In genomic region chr6:146340951-146341350, GRCm38 (mm10) we compare ENCODE assay signal across 16 mouse cellular contexts.
"Had no signal": no experiment of that assay in that cellular context is flagged by ENCODE, and none has a peak within 500 bp of the region (broad histone marks: within the 10 kb centered on the region; RNA-seq: fewer than 3 reads in every experiment).

No protein-coding gene starts in this region.

- H3K4me3 ChIP-seq: neural tube, embryonic 13.5 days; neural tube, embryonic 15.5 days; stomach, embryonic 15.5 days had no signal

- H3K9me3 ChIP-seq: neural tube, embryonic 13.5 days; neural tube, embryonic 15.5 days; stomach, embryonic 15.5 days had no signal

- H3K4me2 ChIP-seq: neural tube, embryonic 13.5 days; neural tube, embryonic 15.5 days; stomach, embryonic 15.5 days had no signal

- H3K4me1 ChIP-seq: stomach, embryonic 15.5 days had no signal

- H3K27me3 ChIP-seq: neural tube, embryonic 13.5 days; neural tube, embryonic 15.5 days; stomach, embryonic 15.5 days had no signal

- H3K36me3 ChIP-seq: neural tube, embryonic 13.5 days; neural tube, embryonic 15.5 days; stomach, embryonic 15.5 days had no signal

- DNase-seq: retina, postnatal 1 day; right cerebral cortex, adult 18-20 months; right cerebral cortex, postnatal 14 days; right cerebral cortex, postnatal 25 days; right cerebral cortex, postnatal 4 days; spleen, adult 18-20 months; thymus, adult 18-20 months; thymus, adult 2 months; thymus, postnatal 14 days; thymus, postnatal 25 days; thymus, postnatal 36 days; thymus, postnatal 4 days had no signal

- H3K27ac ChIP-seq: neural tube, embryonic 13.5 days; neural tube, embryonic 15.5 days; stomach, embryonic 15.5 days; stomach, postnatal 0 days had no signal

- H3K9ac ChIP-seq: neural tube, embryonic 13.5 days; neural tube, embryonic 15.5 days; stomach, embryonic 15.5 days had no signal
